Mouse (Mus musculus): ENCODE measurements around the gene Smpd4.

Gene Smpd4

DNA sequence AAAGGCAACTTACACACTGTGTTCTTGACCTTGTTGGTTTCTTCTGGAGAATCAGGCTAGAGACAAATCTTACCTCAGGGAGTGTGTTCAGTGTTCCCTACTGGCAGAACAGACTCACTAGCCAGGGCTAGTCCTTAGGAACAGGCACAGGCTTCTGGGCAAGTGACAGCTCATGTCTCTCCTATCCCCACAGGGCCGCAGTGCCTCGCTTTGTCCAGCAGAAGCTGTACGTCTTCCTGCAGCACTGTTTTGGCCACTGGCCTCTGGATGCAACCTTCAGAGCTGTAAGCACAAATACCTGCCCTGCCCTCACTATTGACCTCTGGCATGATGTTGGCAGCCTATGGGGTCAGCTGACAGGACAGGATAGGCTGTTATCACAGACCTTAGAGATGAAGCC lies 19.9 kb downstream of the Smpd4 start:
- DNase-seq, result no peak

- no peak for DNase-seq
Observed at GRCm38 (mm10) chr16:17639951-17640350, 20.8 kb downstream of the Smpd4 start.

GRCm38 (mm10) chr16:17640706-17641105 lies 21.6 kb downstream of the Smpd4 start:
- DNase-seq, result no peak

DNA sequence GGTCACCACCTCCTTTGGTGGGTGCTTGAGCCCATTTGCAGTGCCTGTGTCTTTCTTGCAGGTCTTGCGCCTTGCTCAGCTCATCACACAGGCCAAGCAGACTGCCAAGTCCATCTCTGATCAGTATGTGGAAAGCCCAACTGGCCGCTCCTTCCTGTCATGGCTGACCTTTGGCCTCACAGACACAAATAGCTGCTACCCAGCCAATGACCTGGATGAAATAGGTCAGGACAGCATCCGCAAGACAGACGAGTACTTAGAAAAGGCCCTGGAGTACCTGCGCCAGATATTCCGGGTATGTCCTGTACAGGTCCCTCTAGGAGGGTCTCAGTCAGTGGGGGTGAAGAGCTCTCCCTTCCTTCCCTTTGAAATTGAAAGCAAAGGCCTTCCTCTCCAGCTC lies 22.1 kb downstream of the Smpd4 start:
- no peak for DNase-seq

GRCm38 (mm10) chr16:17642311-17642710 lies 23.2 kb downstream of the Smpd4 start:
- no peak for DNase-seq

DNA sequence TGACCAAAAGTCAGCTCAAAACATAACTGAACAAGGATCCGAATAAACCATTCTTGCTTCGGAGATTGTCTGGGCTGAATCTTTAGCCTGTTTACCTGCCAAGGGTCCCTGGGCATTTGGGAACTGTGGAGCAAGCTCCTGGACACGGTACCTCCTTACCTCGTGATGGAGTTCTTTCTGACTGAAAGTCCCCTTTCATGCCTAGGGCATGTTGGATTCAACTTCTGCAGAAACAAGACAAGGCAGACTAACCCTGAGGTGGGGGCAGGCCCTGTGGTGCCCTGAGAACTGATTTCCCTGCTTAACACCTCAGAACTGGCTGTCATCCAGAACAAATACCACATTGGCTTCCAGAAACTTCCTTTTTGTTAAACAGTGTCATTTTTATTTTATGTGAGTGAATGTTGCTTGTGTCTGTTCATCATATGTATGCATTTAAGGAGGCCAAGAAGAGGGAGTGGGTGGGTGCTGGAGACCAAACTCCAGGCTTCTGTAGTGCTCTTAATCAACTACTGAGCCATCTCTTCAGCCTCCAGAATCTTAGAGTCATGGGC lies 24.4 kb downstream of the Smpd4 start:
- DNase-seq, result no peak

DNA sequence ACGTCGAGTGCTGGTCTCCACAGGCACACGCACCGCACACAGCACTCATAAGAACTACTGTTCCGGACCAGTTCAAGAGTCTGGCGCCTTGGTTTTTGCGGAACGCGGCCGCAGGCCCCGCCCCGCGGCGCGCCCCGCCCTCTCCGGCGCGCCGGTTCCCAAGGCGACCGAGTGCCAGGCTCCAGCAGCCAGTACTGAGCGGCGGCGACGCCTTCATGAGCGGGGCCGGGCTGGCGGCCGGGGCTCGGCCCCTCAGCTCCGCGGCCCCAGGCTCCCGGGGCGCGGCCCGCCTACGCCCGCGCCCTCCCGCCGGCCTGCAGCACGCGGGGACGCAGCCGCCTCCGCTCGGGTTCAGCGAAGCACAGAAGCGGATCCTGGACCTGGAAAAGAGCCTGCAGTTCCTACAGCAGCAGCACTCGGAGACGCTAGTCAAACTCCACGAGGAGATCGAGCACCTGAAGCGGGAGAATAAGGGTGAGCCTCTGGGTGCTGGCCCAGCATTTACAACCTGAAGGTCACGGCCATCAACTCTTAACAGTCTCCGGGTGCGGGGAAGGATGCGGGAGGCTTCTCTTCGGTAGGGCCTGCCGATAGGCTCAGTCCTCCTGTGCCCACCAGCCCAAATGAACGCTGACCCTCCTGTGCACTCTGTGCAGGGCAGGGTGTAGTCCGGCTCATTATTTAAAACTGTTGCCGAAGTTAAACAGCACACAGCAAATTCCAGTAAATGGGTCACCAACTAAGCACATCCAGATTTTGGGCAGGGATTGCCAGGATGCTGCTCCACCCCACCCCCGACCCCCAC lies 27.4 kb downstream of the Smpd4 start, which contains the start of gene Ccdc74a:
Ccdc74a (plus strand) TSS at position 161 of the 805 bp plus-strand sequence.
- DNase-seq, result peak; percentile 82

DNA sequence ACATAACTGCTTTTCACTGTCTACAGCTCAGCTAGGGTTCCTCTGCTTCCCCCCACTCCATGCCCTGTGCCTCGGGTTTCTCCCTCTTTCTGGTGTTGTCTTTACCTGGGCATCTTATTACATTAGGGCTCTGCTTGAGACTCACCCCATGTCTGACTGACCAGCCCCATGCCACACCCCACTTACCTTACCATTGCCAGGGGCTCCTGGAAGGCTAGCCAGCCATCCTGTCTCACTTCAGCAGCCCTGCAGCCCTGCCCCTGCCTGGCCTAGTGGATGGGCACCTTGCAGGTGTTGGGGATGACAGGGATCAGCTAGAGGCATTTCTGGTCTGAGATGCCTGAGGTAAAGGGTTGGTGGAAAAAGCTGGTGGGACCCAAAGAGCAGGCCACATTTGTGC lies 28.0 kb downstream of the Smpd4 start:
- no peak for DNase-seq

DNA sequence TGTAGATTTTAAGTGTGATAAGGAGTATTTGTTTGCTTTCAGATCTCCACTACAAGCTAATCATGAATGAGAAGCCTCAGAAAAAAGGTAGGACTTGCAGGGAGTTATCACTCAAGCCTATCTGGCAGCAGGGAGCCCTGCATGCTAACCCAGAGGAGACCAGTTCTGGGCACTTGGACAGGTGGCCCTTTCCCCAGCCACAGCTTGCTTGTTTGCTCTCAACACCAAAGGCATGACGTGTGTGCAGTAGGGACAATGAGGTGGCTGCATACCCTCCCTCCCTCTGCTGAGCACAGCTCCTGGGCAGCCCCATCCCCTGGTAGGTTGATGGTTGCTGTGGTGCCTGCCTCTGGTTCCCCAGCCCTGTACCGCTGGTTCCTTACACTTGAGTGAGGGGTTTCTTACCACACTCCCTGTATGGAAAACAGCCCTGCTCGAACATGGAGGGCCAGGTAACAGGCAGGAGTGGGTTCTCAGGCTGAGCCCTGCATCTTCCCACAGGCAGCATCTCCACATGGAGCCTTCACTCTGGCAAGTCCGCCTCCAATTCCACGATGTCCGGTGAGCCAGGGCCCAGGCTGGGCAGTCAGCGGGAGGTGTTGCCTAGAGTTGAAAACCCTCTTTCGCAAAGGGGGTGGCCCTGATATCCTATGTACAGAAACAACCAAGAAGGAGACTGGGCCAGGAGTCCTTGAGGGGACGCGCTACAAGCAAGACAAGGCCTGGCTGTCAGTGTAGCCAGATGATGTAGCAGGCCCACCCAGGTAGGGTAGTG lies 28.6 kb downstream of the Smpd4 start:
- no peak for DNase-seq

DNA sequence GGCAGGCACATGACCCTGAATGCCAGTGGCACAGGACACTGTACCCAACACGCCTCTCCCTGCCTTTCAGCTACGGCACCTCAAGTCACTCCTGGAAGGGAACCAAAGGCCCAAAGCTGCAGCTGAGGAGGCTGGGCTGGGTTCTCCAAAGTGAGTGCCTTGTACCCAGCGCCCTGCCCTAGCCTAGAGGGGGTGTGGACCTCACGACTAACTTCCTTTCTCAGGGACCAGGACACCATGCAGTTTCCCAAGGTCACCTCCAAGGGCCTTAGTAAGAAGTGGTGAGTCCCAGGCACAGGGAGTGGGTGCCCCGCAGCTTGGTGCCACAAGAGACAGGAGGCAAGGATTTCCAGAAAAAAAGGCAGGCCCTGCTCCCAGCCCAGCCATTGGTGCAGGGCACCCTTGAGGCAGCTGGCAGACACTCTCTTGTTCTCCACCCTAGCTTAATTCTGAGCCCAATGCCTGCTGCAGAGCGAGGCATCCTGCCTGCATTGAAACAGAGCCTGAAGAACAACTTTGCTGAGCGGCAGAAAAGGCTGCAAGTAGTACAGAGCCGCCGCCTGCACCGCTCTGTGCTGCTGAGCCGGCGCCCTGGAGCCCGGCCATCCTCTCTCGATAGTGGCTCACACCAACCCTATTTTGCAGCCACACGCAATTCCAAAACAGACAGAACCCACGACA lies 30.9 kb downstream of the Smpd4 start:
- no peak for DNase-seq

- no peak for DNase-seq
Observed at GRCm38 (mm10) chr16:17650711-17651110, 31.6 kb downstream of the Smpd4 start.

DNA sequence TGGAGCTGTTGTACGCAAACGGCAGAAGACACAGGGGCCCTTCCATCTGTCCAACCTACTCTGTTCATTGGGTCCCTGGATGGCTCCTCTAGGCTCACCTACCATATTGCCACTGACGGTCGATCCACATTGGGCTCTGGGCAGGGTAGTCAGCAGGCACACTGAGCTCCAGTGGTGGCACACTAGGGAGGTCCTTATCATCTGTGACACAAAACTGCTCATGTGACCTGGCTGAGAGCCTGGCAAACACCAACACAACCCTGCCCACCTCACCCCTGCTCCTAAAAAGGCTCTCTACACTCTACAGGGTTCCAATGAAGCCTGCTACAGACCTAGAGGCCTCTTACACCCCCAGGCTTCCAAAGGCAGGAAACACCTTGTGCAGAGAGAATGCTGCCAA lies 33.5 kb downstream of the Smpd4 start:
- no peak for DNase-seq

GRCm38 (mm10) chr16:17653601-17654000 lies 34.4 kb downstream of the Smpd4 start:
- DNase-seq, result no peak

DNA sequence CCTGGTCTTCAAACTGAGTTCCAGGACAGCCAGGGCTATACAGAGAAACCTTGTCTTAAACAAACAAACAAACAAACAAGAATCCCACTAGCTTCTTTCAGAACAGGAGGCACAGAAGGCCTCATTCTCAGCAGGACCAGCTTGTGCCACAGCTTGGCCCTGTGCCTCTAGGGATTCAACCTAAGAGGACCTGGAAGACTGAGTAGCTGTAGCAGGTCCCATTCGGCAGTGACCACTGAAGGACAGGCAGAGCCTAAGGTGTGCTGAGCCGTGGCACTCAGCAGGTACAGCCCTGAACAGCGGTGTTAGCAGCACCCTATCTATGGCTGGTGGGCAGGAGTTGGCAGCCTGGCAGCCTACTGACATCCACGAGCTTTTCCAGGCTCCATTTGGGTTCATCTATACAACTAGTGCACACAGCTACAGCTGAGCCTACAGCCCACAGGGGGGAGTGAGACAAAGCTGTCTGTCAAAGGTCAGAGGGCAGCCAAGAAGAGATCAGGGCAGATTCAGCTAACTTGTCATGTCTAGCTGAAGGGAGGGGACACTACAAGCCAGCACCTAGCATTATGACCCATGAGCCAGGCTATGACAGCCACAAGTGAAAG lies 35.1 kb downstream of the Smpd4 start:
- DNase-seq, result no peak

DNA sequence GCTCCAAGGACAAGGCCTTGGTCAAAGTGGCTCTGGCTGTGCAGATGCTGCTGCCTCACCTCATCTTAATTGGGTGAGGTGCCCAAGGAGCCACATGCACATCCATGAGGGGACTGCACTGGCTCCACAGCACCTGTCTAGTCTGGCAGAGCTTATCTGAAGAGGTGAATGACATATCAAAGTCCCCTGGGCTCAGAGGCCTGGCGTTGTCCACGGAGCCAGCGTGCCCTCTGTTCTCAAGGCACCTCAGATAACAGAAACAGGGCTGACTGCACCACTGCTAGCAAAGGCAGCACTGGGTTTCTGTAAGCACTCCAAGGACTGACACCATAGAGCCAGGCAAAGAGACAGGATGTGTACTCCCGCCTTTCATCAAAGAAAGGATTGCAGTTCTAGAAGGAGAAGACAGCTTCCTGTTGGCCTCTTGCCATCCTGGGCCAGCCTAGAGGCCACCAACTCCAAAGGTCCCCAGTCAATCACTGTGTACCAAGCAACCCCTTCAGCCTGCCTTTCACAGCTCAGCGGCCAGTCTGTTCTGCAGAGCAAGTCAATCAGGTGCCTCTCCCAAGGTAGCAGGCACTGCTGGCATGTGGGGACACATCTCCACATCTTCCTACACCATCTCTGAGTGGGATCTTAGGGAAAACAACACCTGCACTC lies 37.2 kb downstream of the Smpd4 start:
- DNase-seq, result no peak

- DNase-seq, result no peak
Observed at GRCm38 (mm10) chr16:17665568-17665967, 46.4 kb downstream of the Smpd4 start.

- no peak for DNase-seq
Observed at GRCm38 (mm10) chr16:17669886-17670285, 50.7 kb downstream of the Smpd4 start.
